Mouse (Mus musculus): Measurements from ENCODE around the gene Itpkb.
"Not testable (repeated sequence)": the region's sequence is repeated elsewhere in the genome, so short reads cannot be mapped to it uniquely, and the experiment has no call there.

Gene Itpkb

GRCm38 (mm10) chr1:180367045-180367619 is 36.8 kb downstream of the Itpkb start:
- DNase-seq (ENCODE audit: low read depth, low spot score) = no peak

DNA sequence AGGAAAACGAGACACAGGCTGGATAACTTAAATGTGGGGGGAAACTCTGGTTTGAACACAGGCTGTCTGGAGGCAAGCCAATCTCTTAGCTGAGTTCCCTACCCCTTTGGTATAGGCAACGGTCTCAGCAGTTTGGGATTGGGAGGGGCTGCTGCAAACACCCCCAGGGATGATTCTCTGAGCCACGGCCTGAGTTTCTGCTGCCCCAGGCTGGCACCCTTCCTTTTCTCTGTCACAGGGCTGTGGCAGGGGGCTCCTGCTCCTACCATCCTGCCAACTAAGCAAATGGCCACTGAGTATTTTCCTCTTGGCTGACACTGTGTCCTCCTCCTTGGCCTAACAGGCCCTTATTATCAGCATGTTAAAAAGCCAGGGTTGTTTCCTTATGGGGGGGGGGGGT is 37.3 kb downstream of the Itpkb start:
- DNase-seq (ENCODE audit: low read depth, low spot score) = no peak

DNA sequence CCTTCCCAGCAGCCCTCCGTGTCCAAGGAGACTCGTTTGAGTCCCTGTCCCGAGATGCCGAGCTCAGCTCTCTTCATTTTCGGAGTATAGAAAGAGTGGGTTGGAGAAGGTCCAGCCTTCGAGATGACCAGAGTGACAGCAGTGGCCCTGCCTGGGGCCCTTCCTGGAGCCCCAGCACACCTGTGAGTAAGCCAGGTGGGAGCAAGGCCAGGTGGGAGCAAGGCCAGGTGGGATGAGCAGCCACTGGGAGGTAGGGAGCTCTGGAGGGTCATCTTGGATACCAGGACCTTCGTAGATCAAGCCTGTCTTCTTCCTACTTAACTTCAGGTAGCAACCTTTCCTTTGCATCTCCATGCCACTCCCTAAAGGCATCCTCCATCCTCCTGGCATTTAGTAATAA is 37.8 kb downstream of the Itpkb start:
- DNase-seq (ENCODE audit: low read depth, low spot score) = no peak

DNA sequence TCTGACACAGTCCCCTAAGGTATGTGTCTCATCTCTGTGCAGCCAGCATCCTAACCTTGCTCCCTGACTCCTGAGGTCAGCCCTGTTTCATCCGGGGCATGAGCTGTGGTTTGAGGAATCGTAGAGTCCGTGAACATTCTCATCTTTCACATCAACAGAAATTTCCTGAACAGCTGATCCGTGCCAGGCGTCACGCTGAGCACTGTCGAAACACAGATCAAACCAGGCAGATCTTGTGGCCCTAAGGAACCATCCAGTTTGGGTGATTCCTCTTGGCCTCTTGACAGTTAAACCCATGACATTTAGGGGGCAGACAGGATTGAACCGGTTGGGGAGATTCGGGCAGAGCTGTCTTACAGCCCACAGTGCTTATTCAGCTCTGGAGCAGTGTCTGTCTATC is 38.4 kb downstream of the Itpkb start:
- DNase-seq (ENCODE audit: low read depth, low spot score) = no peak

DNA sequence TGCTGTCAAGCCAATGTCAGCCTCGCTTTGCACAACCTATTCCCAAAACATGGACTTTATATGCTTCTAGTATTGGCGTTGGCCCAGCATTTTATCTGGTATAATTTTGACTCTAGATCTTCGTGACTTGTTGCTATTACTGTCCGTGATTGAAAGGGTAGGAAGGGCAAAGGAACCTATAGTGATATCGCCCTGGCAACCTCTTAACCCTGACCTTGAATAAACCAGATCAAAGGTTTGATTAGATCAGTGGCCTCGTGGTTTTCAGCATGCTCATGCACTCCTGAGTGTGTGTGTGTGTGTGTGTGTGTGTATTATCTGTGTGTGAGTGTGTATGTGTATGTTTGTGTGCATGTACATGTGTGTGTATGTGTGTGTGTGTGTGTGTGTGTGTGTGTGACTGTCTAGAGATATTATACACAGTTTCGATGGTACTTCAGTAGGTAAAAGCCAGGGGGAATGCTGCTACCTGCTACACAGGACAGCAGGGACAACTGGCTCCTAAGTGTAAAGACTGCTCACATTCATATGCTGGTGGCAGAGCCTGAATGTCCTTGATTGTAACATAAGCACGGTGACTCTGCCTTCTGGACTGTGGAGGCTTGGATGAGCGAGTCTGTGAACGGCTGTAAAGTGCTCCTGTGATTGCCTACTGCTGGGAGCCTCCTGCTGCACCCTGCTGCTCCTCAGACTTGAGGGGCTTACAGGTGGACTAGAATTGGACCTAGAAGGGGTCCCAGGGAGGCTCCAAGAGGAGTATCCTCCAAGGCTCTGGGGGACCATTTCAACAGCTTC is 40.8 kb downstream of the Itpkb start:
- no peak for DNase-seq (ENCODE audit: low read depth, low spot score)

DNA sequence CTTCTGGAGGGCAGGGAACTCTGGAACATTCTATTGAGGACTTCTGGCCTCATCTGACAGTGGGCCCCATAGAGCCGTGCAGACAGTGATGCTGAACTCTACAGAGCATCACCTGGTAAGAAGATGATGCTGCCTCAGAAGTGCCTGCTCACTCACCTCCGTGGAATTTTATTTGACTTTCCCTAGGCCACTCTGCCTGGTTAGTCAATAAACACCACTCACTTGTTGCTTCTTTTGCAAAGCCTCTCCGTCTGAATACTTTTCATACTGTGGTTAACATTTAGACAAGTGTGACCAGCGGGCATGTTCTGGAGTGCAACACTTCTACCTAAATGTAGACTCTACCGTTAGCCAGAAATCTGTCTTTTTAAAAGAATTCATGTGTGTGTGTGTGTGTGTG is 42.0 kb downstream of the Itpkb start:
- DNase-seq (ENCODE audit: low read depth, low spot score) = not testable (repeated sequence)

DNA sequence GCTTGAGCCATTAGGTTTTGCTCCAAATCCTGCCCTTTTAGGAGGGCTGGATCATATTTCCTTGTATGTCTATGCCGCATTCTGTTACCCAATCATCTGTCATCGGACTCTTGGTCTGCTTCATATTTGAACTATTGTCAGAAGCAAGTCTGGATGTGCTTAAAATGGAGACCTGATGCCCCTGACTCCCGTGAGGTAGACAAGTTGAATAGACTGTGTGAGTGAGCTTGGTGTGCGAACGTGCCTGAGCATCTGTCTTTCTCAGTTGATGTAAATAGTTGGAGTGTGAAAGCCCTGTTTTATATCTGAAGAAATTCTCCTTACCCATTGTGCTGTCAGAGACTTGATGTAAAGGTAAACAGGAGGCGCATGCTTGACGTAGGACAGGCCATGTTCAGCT is 46.3 kb downstream of the Itpkb start:
- DNase-seq (ENCODE audit: low read depth, low spot score) = no peak

GRCm38 (mm10) chr1:180379559-180379958 is 49.3 kb downstream of the Itpkb start:
- DNase-seq (ENCODE audit: low read depth, low spot score) = no peak

- DNase-seq (ENCODE audit: low read depth, low spot score) = no peak
Measured at GRCm38 (mm10) chr1:180382358-180382757, 52.1 kb downstream of the Itpkb start.

GRCm38 (mm10) chr1:180383884-180384283 is 53.6 kb downstream of the Itpkb start:
- DNase-seq (ENCODE audit: low read depth, low spot score) = no peak

DNA sequence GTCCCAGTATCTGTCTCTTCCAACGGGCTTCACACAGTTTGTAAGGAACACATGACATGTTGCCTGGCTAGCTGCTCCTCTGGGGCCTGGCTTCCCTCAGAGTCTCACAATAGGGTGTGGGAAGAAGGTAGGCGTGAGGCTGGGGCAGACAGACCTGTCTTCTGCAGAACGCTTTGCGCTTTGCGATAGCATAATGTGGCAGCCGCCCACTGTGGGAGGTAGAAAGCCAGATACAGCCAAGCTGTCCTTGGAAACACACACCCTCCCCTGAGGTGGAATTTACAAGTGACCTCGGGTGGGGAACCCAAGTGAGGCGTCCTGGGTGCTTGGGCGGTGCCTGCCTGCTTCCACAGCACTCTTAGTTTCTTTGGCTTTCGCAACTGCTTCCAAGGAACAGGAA is 54.2 kb downstream of the Itpkb start:
- no peak for DNase-seq (ENCODE audit: low read depth, low spot score)

DNA sequence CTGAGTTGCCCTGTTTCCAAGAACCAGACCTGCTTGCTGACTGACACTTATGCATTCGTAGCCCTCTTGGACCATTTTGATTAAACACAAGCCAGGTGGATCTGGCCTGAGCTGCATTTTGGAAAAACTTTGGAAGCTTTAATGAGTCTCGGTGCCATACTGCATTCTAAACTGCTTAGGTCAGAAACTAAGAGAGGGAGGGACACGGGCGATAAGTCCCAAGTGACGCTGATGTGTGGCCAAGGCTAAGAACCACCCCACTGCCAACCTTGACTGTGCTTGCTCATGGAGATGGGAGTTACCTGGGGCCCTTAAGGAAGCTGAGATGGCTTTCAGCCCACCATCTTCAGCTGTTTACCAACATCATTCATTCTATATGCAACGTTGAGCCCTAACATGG is 55.0 kb downstream of the Itpkb start:
- no peak for DNase-seq (ENCODE audit: low read depth, low spot score)

DNA sequence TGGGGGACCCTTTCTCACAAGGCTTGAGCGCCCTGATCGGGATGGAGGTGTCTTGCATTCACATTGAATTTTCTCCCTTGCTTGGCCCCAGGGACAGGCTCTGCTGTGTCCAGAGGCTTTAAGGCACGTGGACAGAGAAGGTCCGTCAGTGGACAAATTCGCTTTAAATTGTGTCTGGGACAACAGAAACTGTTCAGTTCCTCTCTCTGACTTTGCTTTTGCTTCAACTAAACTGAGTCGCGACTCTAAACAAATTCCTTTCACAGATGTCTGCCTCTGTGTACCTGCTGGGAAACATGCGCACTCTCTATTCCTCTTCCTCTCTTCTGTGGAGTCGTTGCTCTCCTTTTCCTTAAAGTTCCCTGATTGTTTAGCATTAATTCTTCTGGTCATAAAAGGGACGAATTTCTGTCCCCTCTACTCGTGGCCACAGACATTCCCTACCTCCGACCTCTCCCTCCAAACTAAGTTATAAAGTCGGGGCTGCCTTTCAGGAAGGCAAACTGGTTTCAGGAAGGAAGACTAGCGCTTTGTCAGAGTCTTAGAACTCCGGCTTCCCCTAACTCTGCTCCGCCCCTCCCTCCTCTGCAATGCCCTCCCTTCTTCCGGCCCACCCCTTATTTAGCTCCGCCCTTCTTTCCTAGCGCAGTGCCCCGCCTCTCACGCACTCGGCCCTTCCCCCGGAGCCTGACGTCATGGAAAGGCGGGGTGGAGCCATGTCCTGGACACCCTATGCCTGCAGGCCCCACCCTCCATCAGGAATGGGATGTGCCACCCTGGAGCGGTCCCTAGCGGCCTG is 56.9 kb downstream of the Itpkb start:
- peak; percentile 98 for DNase-seq (ENCODE audit: low read depth, low spot score)

GRCm38 (mm10) chr1:180387750-180388480 is 57.6 kb downstream of the Itpkb start:
- DNase-seq (ENCODE audit: low read depth, low spot score) = no peak

DNA sequence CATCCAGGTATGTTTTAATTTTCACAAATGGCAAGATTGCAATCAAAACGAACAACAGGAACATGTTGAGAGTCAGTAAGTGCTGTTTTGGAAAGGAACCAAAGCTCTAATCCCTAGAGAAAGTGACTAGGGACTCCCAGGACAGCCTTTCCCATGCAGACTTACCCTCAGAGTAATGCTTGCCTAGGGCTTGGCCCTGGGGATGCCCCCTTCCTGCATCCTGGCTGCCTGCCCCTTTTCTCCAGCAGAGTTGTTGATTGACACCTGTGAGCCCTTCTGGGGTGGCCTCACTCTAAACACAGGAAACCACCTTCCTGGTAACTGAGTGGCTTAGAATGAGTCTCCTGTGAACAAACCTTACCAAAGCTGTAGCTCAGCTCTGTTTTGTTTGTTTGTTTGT is 58.2 kb downstream of the Itpkb start:
- peak; percentile 44 for DNase-seq (ENCODE audit: low read depth, low spot score)

DNA sequence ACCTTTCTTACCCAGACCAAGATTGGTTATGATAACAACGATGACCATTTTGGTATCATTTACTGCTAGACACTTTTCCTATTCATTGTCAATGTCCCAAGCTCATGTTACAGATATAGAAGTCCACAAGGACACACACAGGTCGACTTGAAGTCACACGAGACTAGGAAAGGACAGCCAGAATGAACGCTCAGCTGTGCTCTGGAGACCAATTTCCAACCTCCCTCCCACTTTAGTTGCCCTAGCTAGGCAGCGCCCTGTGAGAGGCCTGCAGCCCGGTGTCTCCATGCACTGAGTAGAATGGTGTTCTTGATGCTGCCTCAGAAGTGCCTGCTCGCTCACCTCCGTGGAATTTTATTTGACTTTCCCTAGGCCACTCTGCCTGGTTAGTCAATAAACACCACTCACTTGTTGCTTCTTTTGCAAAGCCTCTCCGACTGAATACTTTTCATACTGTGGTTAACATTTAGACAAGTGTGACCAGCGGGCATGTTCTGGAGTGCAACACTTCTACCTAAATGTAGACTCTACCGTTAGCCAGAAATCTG is 59.0 kb downstream of the Itpkb start:
- DNase-seq (ENCODE audit: low read depth, low spot score) = not testable (repeated sequence)

DNA sequence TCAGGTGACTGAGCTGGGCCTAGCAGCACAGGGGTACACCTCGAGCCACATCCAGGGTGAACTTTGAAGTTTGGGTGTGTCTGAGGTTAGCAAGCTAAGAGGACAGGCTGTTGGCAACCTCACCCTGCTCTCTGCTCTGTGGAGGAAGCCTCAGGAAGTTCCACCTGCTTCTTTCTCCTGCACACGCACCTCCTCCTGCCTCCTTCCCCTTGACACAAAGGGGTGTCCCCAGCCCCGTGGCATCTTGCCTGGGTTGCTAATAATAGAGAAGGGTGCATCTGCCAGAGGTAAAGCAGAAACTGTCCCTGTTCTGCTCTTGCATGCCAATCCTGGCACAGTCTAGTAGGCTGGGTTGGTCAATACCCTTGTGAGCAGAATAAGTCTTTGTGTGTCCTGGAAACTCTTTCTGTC is 60.0 kb downstream of the Itpkb start:
- no peak for DNase-seq (ENCODE audit: low read depth, low spot score)

GRCm38 (mm10) chr1:180390746-180391574 is 60.7 kb downstream of the Itpkb start:
- DNase-seq (ENCODE audit: low read depth, low spot score) = no peak

GRCm38 (mm10) chr1:180391575-180391945 is 61.3 kb downstream of the Itpkb start:
- no peak for DNase-seq (ENCODE audit: low read depth, low spot score)

GRCm38 (mm10) chr1:180392137-180392798 is 62.0 kb downstream of the Itpkb start:
- DNase-seq (ENCODE audit: low read depth, low spot score) = no peak
